Mouse (Mus musculus): ENCODE measurements around the gene Mfsd12. TPM values are rescaled to one million over a fixed set of nuclear protein-coding genes. Genes with fewer than 3 reads are reported as not detected.

Mfsd12 gene
- total and polyA plus RNA-seq, 3 experiments = 22.5 to 29.0 TPM; not detected in 1

DNA sequence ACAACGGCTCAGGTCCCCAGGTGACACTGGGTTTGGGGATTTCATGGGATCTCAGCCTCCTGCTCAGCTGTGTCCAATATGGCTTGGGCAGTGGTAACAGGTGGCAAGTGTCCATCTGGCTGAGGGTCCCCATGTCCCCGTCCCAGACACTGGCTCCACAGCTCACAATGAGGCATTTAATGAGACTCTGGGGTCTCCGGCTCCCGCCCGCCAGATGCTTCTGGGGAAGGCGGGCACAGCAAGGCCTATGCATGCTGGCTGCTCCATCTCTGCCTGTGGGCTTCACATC lies 9.9 kb downstream of the Mfsd12 start:
- Histone ChIP-seq H3K4me1 (ENCODE audit: control insufficient read depth in 1 of 2, insufficient read depth in 2 of 2, low read length in 2 of 2) (peaks cover 0 to 5% of the 10 kb centered on the region in 2 experiments; a peak in 1 of 4 replicates), H3K4me3 (ENCODE audit: control insufficient read depth in 1 of 2, insufficient read depth in 1 of 2, low read depth in 2 of 2, low read length in 2 of 2) (no peak overlapping the region), H3K9ac (ENCODE audit: control insufficient read depth, low read depth, low read length, poor library complexity, severe bottlenecking) (no peak overlapping the region), H3K36me3 (ENCODE audit: control insufficient read depth in 1 of 2, insufficient read depth in 2 of 2, low read length in 2 of 2) (0 out of 4 replicates have a peak, but pooled peaks cover 0 to 3% of the 10 kb centered on the region in 2 experiments), H3K9me3 (replicated peaks; ENCODE audit: insufficient read depth, low read length) (no peaks in the 10 kb centered on the region), H3K27ac (ENCODE audit: control insufficient read depth, low read depth, low read length) (no peak overlapping the region), H3K79me2 (ENCODE audit: control insufficient read depth, insufficient read depth, low read length, poor library complexity) (no peaks in the 10 kb centered on the region), H3K27me3 (ENCODE audit: control insufficient read depth in 1 of 2, insufficient read depth in 2 of 2, low read length in 2 of 2) (no peaks in the 10 kb centered on the region)
- TF ChIP-seq MAX (IDR thresholded peaks at IDR 0.05; ENCODE audit: low read length) = no peak
- no peak for DNase-seq (ENCODE audit: low read depth, low spot score)

DNA sequence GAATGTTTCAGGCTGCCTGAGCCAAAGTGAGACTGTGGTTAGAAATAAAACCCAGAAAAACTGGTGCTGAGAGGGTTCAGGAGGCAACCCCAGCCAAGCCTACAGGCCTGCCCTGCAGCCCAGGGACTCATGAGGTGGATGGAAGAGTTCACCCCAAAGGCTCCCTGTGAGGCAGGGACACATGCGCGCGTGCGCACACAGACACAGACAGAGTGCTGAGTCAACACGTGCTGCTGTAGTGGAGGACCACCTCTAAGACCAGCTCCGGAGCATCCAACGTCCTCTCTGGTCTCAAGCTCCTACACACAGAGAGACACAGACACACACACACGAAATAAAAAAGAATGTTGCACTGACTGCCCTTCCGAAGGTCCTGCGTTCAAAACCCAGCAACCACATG lies 18.0 kb downstream of the Mfsd12 start:
- no peak overlapping the region for H3K4me3 ChIP-seq (ENCODE audit: control insufficient read depth in 1 of 2, insufficient read depth in 1 of 2, low read depth in 2 of 2, low read length in 2 of 2)
- no peak overlapping the region for H3K9ac ChIP-seq (ENCODE audit: control insufficient read depth, low read depth, low read length, poor library complexity, severe bottlenecking)
- peaks cover 5 to 25% of the 10 kb centered on the region in 2 experiments for H3K36me3 ChIP-seq (ENCODE audit: control insufficient read depth in 1 of 2, insufficient read depth in 2 of 2, low read length in 2 of 2)
- no peak overlapping the region for H3K27ac ChIP-seq (ENCODE audit: control insufficient read depth, low read depth, low read length)
- H3K79me2 ChIP-seq (ENCODE audit: control insufficient read depth, insufficient read depth, low read length, poor library complexity) = peaks cover 35% of the 10 kb centered on the region
- H3K27me3 ChIP-seq (ENCODE audit: control insufficient read depth in 1 of 2, insufficient read depth in 2 of 2, low read length in 2 of 2) = no peaks in the 10 kb centered on the region
- H3K9me3 ChIP-seq (replicated peaks; ENCODE audit: insufficient read depth, low read length) = no peaks in the 10 kb centered on the region
- TF ChIP-seq CTCF (IDR thresholded peaks at IDR 0.05 in 2 of 3, conservative IDR thresholded peaks at IDR 0.05 in 1 of 3; ENCODE audit: control insufficient read depth in 1 of 3, insufficient read depth in 1 of 3, low read depth in 2 of 3, low read length in 3 of 3, poor library complexity in 1 of 3, severe bottlenecking in 1 of 3) (no peak), CHD2 (IDR thresholded peaks at IDR 0.05; ENCODE audit: low read length) (no peak), NRF1 (IDR thresholded peaks at IDR 0.05; ENCODE audit: insufficient read depth, low read depth, low read length, poor library complexity, severe bottlenecking) (no peak)
- DNase-seq (ENCODE audit: low read depth, low spot score) = no peak
- peaks cover 18 to 27% of the 10 kb centered on the region in 2 experiments for H3K4me1 ChIP-seq (ENCODE audit: control insufficient read depth in 1 of 2, insufficient read depth in 2 of 2, low read length in 2 of 2)

GRCm38 (mm10) chr10:81376561-81377361 lies 19.5 kb downstream of the Mfsd12 start:
- Histone ChIP-seq H3K9ac (ENCODE audit: control insufficient read depth, low read depth, low read length, poor library complexity, severe bottlenecking) (peak overlapping the region; percentile 89), H3K4me3 (ENCODE audit: control insufficient read depth in 1 of 2, insufficient read depth in 1 of 2, low read depth in 2 of 2, low read length in 2 of 2) (peak overlapping the region; percentile 81 to 99), H3K27ac (ENCODE audit: control insufficient read depth, low read depth, low read length) (peak overlapping the region; percentile 5; the same call in 1 of the 2 replicates), H3K4me1 (ENCODE audit: control insufficient read depth in 1 of 2, insufficient read depth in 2 of 2, low read length in 2 of 2) (peaks cover 22 to 34% of the 10 kb centered on the region in 2 experiments), H3K79me2 (ENCODE audit: control insufficient read depth, insufficient read depth, low read length, poor library complexity) (peaks cover 35% of the 10 kb centered on the region), H3K27me3 (ENCODE audit: control insufficient read depth in 1 of 2, insufficient read depth in 2 of 2, low read length in 2 of 2) (no peaks in the 10 kb centered on the region), H3K36me3 (ENCODE audit: control insufficient read depth in 1 of 2, insufficient read depth in 2 of 2, low read length in 2 of 2) (peaks cover 5 to 32% of the 10 kb centered on the region in 2 experiments), H3K9me3 (replicated peaks; ENCODE audit: insufficient read depth, low read length) (no peaks in the 10 kb centered on the region)
- peak; percentile 76 for DNase-seq (ENCODE audit: low read depth, low spot score)
- TF ChIP-seq ZKSCAN1 (IDR thresholded peaks at IDR 0.05; ENCODE audit: low read depth, low read length) (no peak), ETS1 (IDR thresholded peaks at IDR 0.05; ENCODE audit: low read depth, low read length) (no peak), MXI1 (IDR thresholded peaks at IDR 0.05; ENCODE audit: low read depth, low read length) (peak; percentile 70), MYB (IDR thresholded peaks at IDR 0.05; ENCODE audit: low read depth, low read length) (no peak), TCF12 (IDR thresholded peaks at IDR 0.05; ENCODE audit: low read depth, low read length) (0 out of 2 replicates have a peak, but pooled peaks have one; percentile 17), NELFE (IDR thresholded peaks at IDR 0.05; ENCODE audit: low read depth, low read length) (peak; percentile 60), EP300 (IDR thresholded peaks at IDR 0.05; ENCODE audit: low read depth in 1 of 2, low read length in 2 of 2) (no peak), ZC3H11A (IDR thresholded peaks at IDR 0.05; ENCODE audit: low read depth, low read length) (no peak), UBTF (IDR thresholded peaks at IDR 0.05; ENCODE audit: borderline replicate concordance, insufficient read depth, low read depth, low read length) (no peak), ELF1 (IDR thresholded peaks at IDR 0.05; ENCODE audit: low read depth, low read length) (peak; percentile 65), GATA1 (IDR thresholded peaks at IDR 0.05; ENCODE audit: low read depth, low read length) (no peak), CHD2 (IDR thresholded peaks at IDR 0.05; ENCODE audit: low read length) (no peak), POLR2A (IDR thresholded peaks at IDR 0.05; ENCODE audit: control insufficient read depth in 1 of 2, insufficient read depth in 1 of 2, low read depth in 1 of 2, low read length in 2 of 2, poor library complexity in 1 of 2) (peak in 1 of 2 experiments; percentile 71; a peak in 2 of 4 replicates), CTCF (IDR thresholded peaks at IDR 0.05 in 2 of 3, conservative IDR thresholded peaks at IDR 0.05 in 1 of 3; ENCODE audit: control insufficient read depth in 1 of 3, insufficient read depth in 1 of 3, low read depth in 2 of 3, low read length in 3 of 3, poor library complexity in 1 of 3, severe bottlenecking in 1 of 3) (peak in 2 of 3 experiments; percentile 1 to 10; a peak in 1 of 6 replicates), HCFC1 (IDR thresholded peaks at IDR 0.05; ENCODE audit: low read depth, low read length) (no peak; the same call in 1 of the 2 replicates), TBP (IDR thresholded peaks at IDR 0.05; ENCODE audit: low read depth, low read length) (0 out of 2 replicates have a peak, but pooled peaks have one; percentile 24), MEF2A (IDR thresholded peaks at IDR 0.05; ENCODE audit: extremely low read depth, insufficient replicate concordance, low read depth, low read length, poor library complexity, severe bottlenecking) (no peak), MAX (IDR thresholded peaks at IDR 0.05; ENCODE audit: low read length) (0 out of 2 replicates have a peak, but pooled peaks have one; percentile 34), USF2 (IDR thresholded peaks at IDR 0.05; ENCODE audit: borderline replicate concordance in 1 of 2, insufficient read depth in 1 of 2, low read depth in 1 of 2, low read length in 2 of 2) (no peak), POLR2AphosphoS5 (IDR thresholded peaks at IDR 0.05; ENCODE audit: borderline replicate concordance, low read depth, low read length) (no peak), JUND (IDR thresholded peaks at IDR 0.05; ENCODE audit: low read depth, low read length) (no peak)

Data from MEL (cell line).